ENCODE assay signal across 8 mouse cellular contexts in the genomic region with DNA sequence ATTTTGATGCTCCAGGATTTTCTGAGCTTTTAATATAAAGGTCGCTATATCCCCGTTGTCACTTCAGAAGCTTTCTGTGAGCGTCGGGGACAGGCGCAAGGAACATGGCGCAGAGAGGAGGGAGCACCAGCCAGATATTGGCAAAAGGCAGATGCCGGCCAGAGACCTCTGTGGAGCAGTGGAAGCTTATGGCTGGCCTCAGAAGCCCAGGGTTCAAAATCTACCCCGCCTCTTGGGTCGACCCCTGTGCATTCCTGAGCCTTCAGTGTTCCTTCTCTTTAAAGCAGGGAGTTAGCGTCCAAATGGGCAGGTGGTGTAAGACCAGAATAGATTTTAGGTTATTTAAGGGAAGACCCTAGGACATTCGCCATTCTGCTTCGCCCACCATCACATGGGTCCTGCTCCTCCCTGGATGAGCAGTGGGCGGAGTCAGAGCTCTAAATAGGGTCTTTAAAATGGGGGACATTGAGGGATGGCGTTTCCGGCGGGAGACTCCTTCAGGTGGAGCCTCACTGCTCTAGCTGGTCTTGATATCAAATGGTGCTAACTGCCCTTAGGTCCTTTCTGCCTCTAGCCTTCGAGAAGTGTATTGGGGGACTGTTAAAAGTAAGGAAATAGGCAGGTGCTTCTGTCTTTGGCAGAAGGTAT. TPM values are rescaled to one million over a fixed set of nuclear protein-coding genes. Genes with fewer than 3 reads are reported as not detected.
DNase-seq lines count a peak whose midpoint lies in the region; ATAC-seq and TF ChIP-seq lines count a peak whose summit lies in the region.

No protein-coding gene starts in this region.

- H3K4me2 ChIP-seq in limb, embryonic 11.5 days (ENCODE audit: low read depth, severe bottlenecking), result peak overlapping the region; percentile 69
- H3K4me2 ChIP-seq in stomach, postnatal 0 days (replicated peaks; ENCODE audit: low read depth), result peak overlapping the region; percentile 48

- TF ChIP-seq EP300 in stomach, postnatal 0 days (optimal IDR thresholded peaks at IDR 0.05), result no peak

- DNase-seq in gastrocnemius, adult 2 months, result no peak
- DNase-seq in gastrocnemius, postnatal 36 days, result no peak
- DNase-seq in right cerebral cortex, postnatal 4 days, result peak; percentile 34
- DNase-seq in right cerebral cortex, adult 2 months (ENCODE audit: low spot score in 2 of 2), result no peak
- DNase-seq in limb, embryonic 11.5 days (ENCODE audit: low spot score), result no peak
- no peak for DNase-seq in stomach, postnatal 0 days (ENCODE audit: low spot score)

- H3K27ac ChIP-seq in gastrocnemius, adult 2 months, result no peak overlapping the region
- H3K27ac ChIP-seq in limb, embryonic 11.5 days (replicated peaks; ENCODE audit: low read depth, low read length), result no peak overlapping the region
- H3K27ac ChIP-seq in stomach, postnatal 0 days (replicated peaks), result no peak overlapping the region

- H3K27me3 ChIP-seq in limb, embryonic 11.5 days (ENCODE audit: control insufficient read depth, insufficient read depth, low read length), result 0 out of 2 replicates have a peak, but pooled peaks cover 2% of the 10 kb centered on the region
- peaks cover 2% of the 10 kb centered on the region; the same call in 1 of the 2 replicates for H3K27me3 ChIP-seq in stomach, postnatal 0 days (ENCODE audit: control insufficient read depth, insufficient read depth, low read length)

- H3K9ac ChIP-seq in limb, embryonic 11.5 days (ENCODE audit: low read length), result no peak overlapping the region
- H3K9ac ChIP-seq in stomach, postnatal 0 days (ENCODE audit: low read length), result no peak overlapping the region

- no peaks in the 10 kb centered on the region for H3K4me1 ChIP-seq in limb, embryonic 11.5 days (ENCODE audit: control insufficient read depth, insufficient read depth, low read length)
- no peaks in the 10 kb centered on the region for H3K4me1 ChIP-seq in stomach, postnatal 0 days (replicated peaks; ENCODE audit: control insufficient read depth, insufficient read depth)

- H3K36me3 ChIP-seq in limb, embryonic 11.5 days (ENCODE audit: control insufficient read depth, insufficient read depth, low read length), result no peaks in the 10 kb centered on the region
- no peaks in the 10 kb centered on the region for H3K36me3 ChIP-seq in stomach, postnatal 0 days (ENCODE audit: control insufficient read depth, insufficient read depth, low read length)

- intact Hi-C loops in gastrocnemius, adult 2 months (cut with DNase I), result no loop called here
- intact Hi-C loops in gastrocnemius, postnatal 36 days (cut with DNase I), result no loop called here

- no peaks in the 10 kb centered on the region for H3K9me3 ChIP-seq in limb, embryonic 11.5 days (ENCODE audit: control insufficient read depth, low read length)
- H3K9me3 ChIP-seq in stomach, postnatal 0 days (ENCODE audit: control insufficient read depth, low read length), result no peaks in the 10 kb centered on the region

- no peak for ATAC-seq in limb, embryonic 11.5 days (ENCODE audit: insufficient number of reproducible peaks, low FRiP score, low TSS enrichment, low read depth)
- ATAC-seq in stomach, postnatal 0 days (ENCODE audit: low FRiP score, low TSS enrichment), result no peak
- ATAC-seq in megakaryocyte, adult 5-6 weeks (ENCODE audit: poor library complexity, severe bottlenecking), result no peak
- no peak for ATAC-seq in erythroid progenitor cell, adult 5-6 weeks (replicated peaks; ENCODE audit: low FRiP score, poor library complexity, severe bottlenecking)

- TF ChIP-seq CTCF in gastrocnemius, adult 2 months (IDR thresholded peaks at IDR 0.05), result no peak
- no peak for TF ChIP-seq CTCF in stomach, postnatal 0 days (IDR thresholded peaks at IDR 0.05; ENCODE audit: low read depth)

- H3K4me3 ChIP-seq in gastrocnemius, adult 2 months, result peak overlapping the region; percentile 42
- H3K4me3 ChIP-seq in limb, embryonic 11.5 days (ENCODE audit: low read depth, low read length), result peak overlapping the region; percentile 30
- no peak overlapping the region for H3K4me3 ChIP-seq in stomach, postnatal 0 days (ENCODE audit: low read depth, low read length)

- 7% methylated on average over 17 of the region's 17 CpGs for whole genome bisulfite sequencing in limb, embryonic 11.5 days
- 7% methylated on average over 17 of the region's 17 CpGs for WGBS in stomach, postnatal 0 days

RNA-seq across cellular contexts. Expression of a gene that starts 25.7 kb away (rescaled TPM):
- not detected for total RNA-seq in gastrocnemius, adult 2 months (2021)
- not detected for total RNA-seq in gastrocnemius, postnatal 36 days (2021)
- 0.37 and 0.74 TPM in 2 replicates for polyA plus RNA-seq in limb, embryonic 11.5 days (2014; fragmentation: Nextera tagmentation; extraction: Ambion mirVana)
- polyA plus RNA-seq in stomach, postnatal 0 days (2015; fragmentation: Nextera tagmentation; extraction: Ambion mirVana), result 0.04 and 0.07 TPM in 2 replicates
- not detected in 2 replicates for total RNA-seq in megakaryocyte, adult 5-6 weeks (2015)
- not detected in 2 replicates for total RNA-seq in megakaryocyte, adult 5-6 weeks (2017)
- not detected in 2 replicates for total RNA-seq in erythroid progenitor cell, adult 5-6 weeks (2015; ENCODE audit: low replicate concordance)
- not detected in 2 replicates for total RNA-seq in erythroid progenitor cell, adult 5-6 weeks (2017; ENCODE audit: low replicate concordance)

RNA-seq across cellular contexts. Expression of a gene that starts 27.7 kb away (rescaled TPM):
- not detected for total RNA-seq in gastrocnemius, adult 2 months (2021)
- not detected for total RNA-seq in gastrocnemius, postnatal 36 days (2021)
- not detected in 2 replicates for polyA plus RNA-seq in limb, embryonic 11.5 days (2014; fragmentation: Nextera tagmentation; extraction: Ambion mirVana)
- not detected in 2 replicates for polyA plus RNA-seq in stomach, postnatal 0 days (2015; fragmentation: Nextera tagmentation; extraction: Ambion mirVana)
- total RNA-seq in megakaryocyte, adult 5-6 weeks (2015), result not detected in 2 replicates
- total RNA-seq in megakaryocyte, adult 5-6 weeks (2017), result not detected in 2 replicates
- total RNA-seq in erythroid progenitor cell, adult 5-6 weeks (2015; ENCODE audit: low replicate concordance), result not detected in 2 replicates
- not detected in 2 replicates for total RNA-seq in erythroid progenitor cell, adult 5-6 weeks (2017; ENCODE audit: low replicate concordance)
